Mouse (Mus musculus) olfactory bulb, adult 2 months (tissue): Measurements from ENCODE around the gene Fam189a1.

Experiments
- CTCF ChIP-seq: fragments of 200-500 bp; IDR thresholded peaks from 2 replicates; pipeline ENCODE4 v1.5.1; 2012; ENCODE audit warnings: low read depth, mild to moderate bottlenecking, low read length, moderate library complexity; ENCODE audit not compliant: insufficient read depth
- POLR2A ChIP-seq: fragments of 200-500 bp; IDR thresholded peaks from 2 replicates; pipeline ENCODE4 v1.6.1; 2012; ENCODE audit warnings: mild to moderate bottlenecking, low read depth, low read length, moderate library complexity; ENCODE audit not compliant: insufficient read depth

DNA sequence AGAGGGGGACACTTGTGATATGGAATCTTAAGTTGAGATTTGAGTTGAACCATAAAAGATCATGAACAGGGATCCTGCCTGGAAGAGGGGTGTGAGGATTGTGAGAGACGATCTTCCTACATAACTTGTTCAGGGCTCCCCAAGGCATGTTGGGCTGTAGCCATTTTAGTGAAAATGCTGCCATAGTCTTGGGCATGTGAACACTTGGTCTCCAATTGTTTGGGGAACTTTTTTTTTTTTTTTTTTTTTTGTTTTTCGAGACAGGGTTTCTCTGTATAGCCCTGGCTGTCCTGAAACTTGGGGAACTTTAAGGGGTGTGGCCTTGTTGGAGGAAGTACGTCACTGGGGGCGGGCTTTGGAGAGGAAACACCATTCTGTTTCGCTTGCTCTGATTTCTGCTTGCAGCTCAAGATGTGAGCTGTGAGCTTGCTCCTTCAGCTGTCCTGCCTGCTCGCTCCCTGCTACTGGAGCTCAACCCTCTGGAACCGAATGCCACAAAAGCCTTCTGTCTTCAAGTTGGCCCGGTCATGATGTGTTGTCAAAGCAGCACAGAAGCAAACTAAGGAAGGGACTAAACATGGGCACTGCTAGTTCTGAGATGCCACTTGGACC lies 385.5 kb downstream of the Fam189a1 start:
- no peak for TF ChIP-seq POLR2A
- TF ChIP-seq CTCF: no peak
